Mouse (Mus musculus) thymus, adult 2 months (tissue): Measurements from ENCODE around the gene Adipoq. TPM values are rescaled to one million over a fixed set of nuclear protein-coding genes. Genes with fewer than 3 reads are reported as not detected.

Experiments
- DNase-seq: peaks from one replicate; pipeline ENCODE4 v3.0.0; 2021
- H3K27ac ChIP-seq: fragments of 200-500 bp; 2 replicates; pipeline ENCODE4 v1.5.1; 2012; ENCODE audit warnings: low read length, control low read depth; ENCODE audit not compliant: control insufficient read depth, insufficient read depth
- H3K27me3 ChIP-seq: fragments of 200-500 bp; 2 replicates; pipeline ENCODE4 v1.6.1; 2012; ENCODE audit warnings: mild to moderate bottlenecking, low read length, moderate library complexity, mixed read lengths; ENCODE audit not compliant: control insufficient read depth, insufficient read depth
- H3K36me3 ChIP-seq: fragments of 200-500 bp; 2 replicates; pipeline ENCODE4 v1.6.1; 2012; ENCODE audit warnings: mild to moderate bottlenecking, low read length, moderate library complexity; ENCODE audit not compliant: control insufficient read depth, insufficient read depth
- H3K4me1 ChIP-seq: fragments of 200-500 bp; replicated peaks from 2 replicates; pipeline ENCODE4 v1.6.1; 2012; ENCODE audit warnings: low read length; ENCODE audit not compliant: control insufficient read depth, insufficient read depth
- H3K4me3 ChIP-seq: fragments of 200-500 bp; 2 replicates; pipeline ENCODE4 v1.5.1; 2012; ENCODE audit warnings: mild to moderate bottlenecking, low read length, control low read depth, moderate library complexity; ENCODE audit not compliant: control insufficient read depth, insufficient read depth
- CTCF ChIP-seq: fragments of 200-500 bp; IDR thresholded peaks from 2 replicates; pipeline ENCODE4 v1.5.1; 2012; ENCODE audit warnings: mild to moderate bottlenecking, control low read depth, low read length, moderate library complexity, borderline replicate concordance; ENCODE audit not compliant: control insufficient read depth, poor library complexity, insufficient read depth; ENCODE audit errors: extremely low read depth
- POLR2A ChIP-seq: fragments of 200-500 bp; IDR thresholded peaks from 2 replicates; pipeline ENCODE4 v1.6.1; 2012; ENCODE audit warnings: mild to moderate bottlenecking, low read length, control low read depth, moderate library complexity; ENCODE audit not compliant: control insufficient read depth, poor library complexity, insufficient read depth; ENCODE audit errors: extremely low read depth
- WGBS: fragments of 180-500 bp; shearing (Covaris S2); methylation state at CpG from one replicate; pipeline ENCODE4 v1.1.7; 2018; 5-methylcytosine and 5-hydroxymethylcytosine counted together
- polyA plus RNA-seq: library from polyadenylated mRNA; depleted of rRNA; stranded (reverse); fragments of >200 nt; gene quantifications from 2 replicates; pipeline ENCODE4 v1.2.3, GENCODE M21; 2012

The Adipoq gene
- polyA plus RNA-seq, 1 experiment, result 61.3 TPM

GRCm38 (mm10) chr16:23102340-23103037 is 43.8 kb upstream of the Adipoq start:
- H3K36me3 ChIP-seq, result no peaks in the 10 kb centered on the region
- H3K4me3 ChIP-seq, result peak overlapping the region; percentile 46
- DNase-seq, result peak; percentile 62
- H3K27me3 ChIP-seq, result no peaks in the 10 kb centered on the region
- WGBS, result 16% methylated on average over 15 of the region's 15 CpGs
- no peak for TF ChIP-seq CTCF
- TF ChIP-seq POLR2A, result no peak
- H3K27ac ChIP-seq, result peak overlapping the region; percentile 33; the same call in 1 of the 2 replicates
- H3K4me1 ChIP-seq, result peaks cover 9% of the 10 kb centered on the region; the same call in 1 of the 2 replicates

- TF ChIP-seq POLR2A, result no peak
- TF ChIP-seq CTCF, result no peak
- Histone ChIP-seq H3K4me1 (peaks cover 9% of the 10 kb centered on the region; the same call in 1 of the 2 replicates), H3K4me3 (peak overlapping the region; percentile 46)
These were observed 43.1 kb upstream of the Adipoq start for GRCm38 (mm10) chr16:23103038-23103745.

GRCm38 (mm10) chr16:23103841-23104240 is 42.5 kb upstream of the Adipoq start:
- Histone ChIP-seq H3K4me3 (no peak overlapping the region), H3K27me3 (no peaks in the 10 kb centered on the region), H3K4me1 (peaks cover 9% of the 10 kb centered on the region; the same call in 1 of the 2 replicates), H3K27ac (no peak overlapping the region), H3K36me3 (peaks cover 2% of the 10 kb centered on the region; the same call in 1 of the 2 replicates)
- 39% methylated on average over 2 of the region's 2 CpGs for WGBS
- DNase-seq, result no peak
- TF ChIP-seq POLR2A (no peak), CTCF (no peak)

More at GRCm38 (mm10) chr16:23103038-23103745, 43.1 kb upstream of the Adipoq start:
- DNase-seq, result no peak
- Histone ChIP-seq H3K27ac (peak overlapping the region; percentile 11; the same call in 1 of the 2 replicates), H3K36me3 (no peaks in the 10 kb centered on the region), H3K27me3 (no peaks in the 10 kb centered on the region)
- WGBS, result 25% methylated on average over 17 of the region's 17 CpGs

- Histone ChIP-seq H3K36me3 (peaks cover 25% of the 10 kb centered on the region), H3K27me3 (no peaks in the 10 kb centered on the region), H3K27ac (no peak overlapping the region), H3K4me1 (no peaks in the 10 kb centered on the region), H3K4me3 (no peak overlapping the region)
- DNase-seq, result no peak
- no peak for TF ChIP-seq POLR2A
- TF ChIP-seq CTCF, result no peak
- WGBS, result 94% methylated on average over 7 of the region's 7 CpGs
These were observed 40.2 kb upstream of the Adipoq start for GRCm38 (mm10) chr16:23106121-23106520.

GRCm38 (mm10) chr16:23107231-23107942 is 38.9 kb upstream of the Adipoq start, which contains the start of gene Eif4a2:
TSS of gene Eif4a2 (plus strand) at chr16:23107444.
- Histone ChIP-seq H3K27me3 (no peaks in the 10 kb centered on the region), H3K4me3 (peak within 1 kb of the TSS; percentile 88), H3K4me1 (no peaks in the 10 kb centered on the region), H3K27ac (peak within 1 kb of the TSS; percentile 86), H3K36me3 (peaks cover 37% of the 10 kb centered on the region)
- under 1% methylated on average over 71 of the region's 71 CpGs for WGBS
- DNase-seq, result peak; percentile 94
- TF ChIP-seq CTCF (peak; percentile 34; the same call in 1 of the 2 replicates), POLR2A (peak; percentile 97)
